Comparison of ENCODE assay signal across 8 mouse cellular contexts in the genomic region with DNA sequence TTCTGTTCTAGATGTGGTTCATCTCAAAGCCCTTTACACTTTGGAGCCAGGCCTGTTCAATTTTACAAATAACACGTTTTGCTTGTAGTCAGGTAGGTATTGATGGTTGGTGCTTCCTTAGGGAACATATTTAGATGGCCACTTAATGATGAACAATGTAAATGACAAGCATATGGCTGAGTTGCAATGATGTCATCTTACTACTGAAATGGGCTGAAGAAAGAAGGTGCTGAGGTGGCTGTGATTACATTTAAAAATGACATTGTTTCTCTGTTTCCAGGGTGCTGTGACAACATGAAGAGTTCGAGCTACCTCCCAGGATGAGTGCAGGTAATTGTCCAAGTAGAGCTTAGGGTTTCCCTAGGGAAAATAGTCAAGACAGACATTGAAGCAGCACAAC. TPM values are rescaled to one million over a fixed set of nuclear protein-coding genes. Genes with fewer than 3 reads are reported as not detected.
DNase-seq lines count a peak whose midpoint lies in the region; ATAC-seq and TF ChIP-seq lines count a peak whose summit lies in the region.

No protein-coding gene starts in this region.

- H3K4me2 ChIP-seq in heart, embryonic 12.5 days, result peak overlapping the region; percentile 83
- H3K4me2 ChIP-seq in forebrain, embryonic 16.5 days (ENCODE audit: low read length), result peak overlapping the region; percentile 94
- peak overlapping the region; percentile 75 for H3K4me2 ChIP-seq in liver, postnatal 0 days (ENCODE audit: low read depth, low read length)

- no peaks in the 10 kb centered on the region for H3K9me3 ChIP-seq in heart, embryonic 12.5 days (replicated peaks)
- H3K9me3 ChIP-seq in ES-Bruce4 (replicated peaks; ENCODE audit: control insufficient read depth, insufficient read depth, low read length, poor library complexity, severe bottlenecking), result no peaks in the 10 kb centered on the region
- no peaks in the 10 kb centered on the region for H3K9me3 ChIP-seq in forebrain, embryonic 16.5 days (ENCODE audit: control insufficient read depth, low read length)
- no peaks in the 10 kb centered on the region for H3K9me3 ChIP-seq in liver, postnatal 0 days (ENCODE audit: low read length)

- no peak for TF ChIP-seq EP300 in ES-Bruce4 (IDR thresholded peaks at IDR 0.05; ENCODE audit: insufficient read depth, low read depth, low read length)
- no peak for TF ChIP-seq EP300 in liver, postnatal 0 days (IDR thresholded peaks at IDR 0.05; ENCODE audit: low read depth)

- peaks cover 27% of the 10 kb centered on the region for H3K36me3 ChIP-seq in heart, embryonic 12.5 days
- H3K36me3 ChIP-seq in ES-Bruce4 (ENCODE audit: control insufficient read depth, insufficient read depth, low read length, poor library complexity, severe bottlenecking), result peaks cover 36% of the 10 kb centered on the region
- peaks cover 24% of the 10 kb centered on the region for H3K36me3 ChIP-seq in forebrain, embryonic 16.5 days (ENCODE audit: control insufficient read depth, insufficient read depth)
- H3K36me3 ChIP-seq in liver, postnatal 0 days (replicated peaks; ENCODE audit: insufficient read depth, low read length), result peaks cover 27% of the 10 kb centered on the region

- no peak for TF ChIP-seq CTCF in ES-Bruce4 (IDR thresholded peaks at IDR 0.05; ENCODE audit: low read depth, low read length)
- no peak for TF ChIP-seq CTCF in liver, postnatal 0 days (IDR thresholded peaks at IDR 0.05; ENCODE audit: low read depth)

- peaks cover 23% of the 10 kb centered on the region for H3K4me1 ChIP-seq in heart, embryonic 12.5 days (replicated peaks)
- no peaks in the 10 kb centered on the region for H3K4me1 ChIP-seq in ES-Bruce4 (ENCODE audit: control insufficient read depth, insufficient read depth, low read length)
- peaks cover 33% of the 10 kb centered on the region for H3K4me1 ChIP-seq in forebrain, embryonic 16.5 days (replicated peaks; ENCODE audit: control insufficient read depth, insufficient read depth, low read length)
- peaks cover 22% of the 10 kb centered on the region for H3K4me1 ChIP-seq in liver, postnatal 0 days (ENCODE audit: insufficient read depth)

- peak overlapping the region; percentile 89 for H3K4me3 ChIP-seq in heart, embryonic 12.5 days
- peak overlapping the region; percentile 96 for H3K4me3 ChIP-seq in ES-Bruce4 (ENCODE audit: low read depth, low read length)
- peak overlapping the region; percentile 60 for H3K4me3 ChIP-seq in forebrain, embryonic 16.5 days (replicated peaks; ENCODE audit: low read length)
- H3K4me3 ChIP-seq in liver, postnatal 0 days (ENCODE audit: low read depth, low read length), result peak overlapping the region; percentile 74

- intact Hi-C loops in heart, postnatal 36 days (cut with DNase I), result loop anchor here (5.0 kb wide), 1 partner anchor 98 kb away; a partner anchor contains a TSS

- TF ChIP-seq POLR2A in ES-Bruce4 (IDR thresholded peaks at IDR 0.05; ENCODE audit: insufficient read depth, low read length), result no peak

- 0 out of 2 replicates have a peak overlapping the region, but pooled peaks have one; percentile 6 for H3K27ac ChIP-seq in heart, embryonic 12.5 days (ENCODE audit: poor library complexity, severe bottlenecking)
- H3K27ac ChIP-seq in ES-Bruce4 (ENCODE audit: insufficient read depth, low read length), result peak overlapping the region; percentile 94
- no peak overlapping the region for H3K27ac ChIP-seq in forebrain, embryonic 16.5 days (ENCODE audit: low read length)
- peak overlapping the region; percentile 84 for H3K27ac ChIP-seq in liver, postnatal 0 days (ENCODE audit: low read depth)

- peak overlapping the region; percentile 99 for H3K9ac ChIP-seq in heart, embryonic 12.5 days
- peak overlapping the region; percentile 100 for H3K9ac ChIP-seq in ES-Bruce4 (ENCODE audit: low read depth, poor library complexity, severe bottlenecking)
- peak overlapping the region; percentile 77 for H3K9ac ChIP-seq in forebrain, embryonic 16.5 days (replicated peaks; ENCODE audit: low read depth, low read length)
- peak overlapping the region; percentile 72 for H3K9ac ChIP-seq in liver, postnatal 0 days (replicated peaks)

- H3K27me3 ChIP-seq in heart, embryonic 12.5 days (replicated peaks), result no peaks in the 10 kb centered on the region
- H3K27me3 ChIP-seq in ES-Bruce4 (ENCODE audit: control insufficient read depth, insufficient read depth, low read length, poor library complexity, severe bottlenecking), result no peaks in the 10 kb centered on the region
- no peaks in the 10 kb centered on the region for H3K27me3 ChIP-seq in forebrain, embryonic 16.5 days (replicated peaks; ENCODE audit: control insufficient read depth, insufficient read depth, low read length)
- no peaks in the 10 kb centered on the region for H3K27me3 ChIP-seq in liver, postnatal 0 days (ENCODE audit: insufficient read depth, low read length)

- no peak for DNase-seq in heart, postnatal 36 days
- no peak for DNase-seq in liver, postnatal 0 days
- DNase-seq in urinary bladder, postnatal 25 days (ENCODE audit: low spot score), result no peak
- no peak for DNase-seq in thymus, postnatal 14 days
- no peak for DNase-seq in kidney, postnatal 10 days

- 5% methylated on average over 2 of the region's 2 CpGs for WGBS in heart, embryonic 12.5 days
- 1% methylated on average over 2 of the region's 2 CpGs for WGBS in forebrain, embryonic 16.5 days
- WGBS in liver, postnatal 0 days (ENCODE audit: insufficient replicate concordance), result 3% methylated on average over 2 of the region's 2 CpGs

- no peak for ATAC-seq in heart, embryonic 12.5 days (ENCODE audit: insufficient number of reproducible peaks, low FRiP score)
- ATAC-seq in forebrain, embryonic 16.5 days, result no peak
- ATAC-seq in liver, postnatal 0 days, result no peak

RNA-seq across cellular contexts. Expression of a gene that starts 1.2 kb away (rescaled TPM):
- polyA plus RNA-seq in heart, embryonic 12.5 days (2016; fragmentation: Nextera tagmentation; extraction: Ambion mirVana), result 87.6 and 88.9 TPM in 2 replicates
- 10 to 100 TPM; 37.7 to 43.0 TPM for total RNA-seq in heart, postnatal 36 days (2021)
- polyA plus RNA-seq in ES-Bruce4 (2011; ENCODE audit: insufficient read depth, insufficient read length, low read depth, missing spikeins), result 170 TPM in 2 replicates
- polyA plus RNA-seq in forebrain, embryonic 16.5 days (2015; fragmentation: Nextera tagmentation; extraction: Ambion mirVana), result 186 TPM in 2 replicates
- 64.4 and 68.0 TPM in 2 replicates for polyA plus RNA-seq in liver, postnatal 0 days (2015; fragmentation: Nextera tagmentation; extraction: Ambion mirVana)

RNA-seq across cellular contexts. Expression of a gene that starts 11.2 kb away (rescaled TPM):
- polyA plus RNA-seq in heart, embryonic 12.5 days (2016; fragmentation: Nextera tagmentation; extraction: Ambion mirVana), result 48.9 and 52.9 TPM in 2 replicates
- 10 to 100 TPM; 22.0 to 22.4 TPM for total RNA-seq in heart, postnatal 36 days (2021)
- polyA plus RNA-seq in ES-Bruce4 (2011; ENCODE audit: insufficient read depth, insufficient read length, low read depth, missing spikeins), result 81.1 and 97.0 TPM in 2 replicates
- 90.6 and 109 TPM in 2 replicates for polyA plus RNA-seq in forebrain, embryonic 16.5 days (2015; fragmentation: Nextera tagmentation; extraction: Ambion mirVana)
- 36.0 and 36.8 TPM in 2 replicates for polyA plus RNA-seq in liver, postnatal 0 days (2015; fragmentation: Nextera tagmentation; extraction: Ambion mirVana)

RNA-seq across cellular contexts. Expression of a gene that starts 16.1 kb away (rescaled TPM):
- 1.8 and 2.8 TPM in 2 replicates for polyA plus RNA-seq in heart, embryonic 12.5 days (2016; fragmentation: Nextera tagmentation; extraction: Ambion mirVana)
- total RNA-seq in heart, postnatal 36 days (2021), result not detected
- 2.2 TPM in 1 of 2 replicates, not detected in the other for polyA plus RNA-seq in ES-Bruce4 (2011; ENCODE audit: insufficient read depth, insufficient read length, low read depth, missing spikeins)
- 2.5 and 2.8 TPM in 2 replicates for polyA plus RNA-seq in forebrain, embryonic 16.5 days (2015; fragmentation: Nextera tagmentation; extraction: Ambion mirVana)
- 0.31 and 0.43 TPM in 2 replicates for polyA plus RNA-seq in liver, postnatal 0 days (2015; fragmentation: Nextera tagmentation; extraction: Ambion mirVana)

RNA-seq across cellular contexts. Expression of a gene that starts 16.8 kb away (rescaled TPM):
- 86.1 and 88.1 TPM in 2 replicates for polyA plus RNA-seq in heart, embryonic 12.5 days (2016; fragmentation: Nextera tagmentation; extraction: Ambion mirVana)
- 10 to 100 TPM; 28.1 to 29.8 TPM for total RNA-seq in heart, postnatal 36 days (2021)
- polyA plus RNA-seq in ES-Bruce4 (2011; ENCODE audit: insufficient read depth, insufficient read length, low read depth, missing spikeins), result 45.6 and 47.1 TPM in 2 replicates
- polyA plus RNA-seq in forebrain, embryonic 16.5 days (2015; fragmentation: Nextera tagmentation; extraction: Ambion mirVana), result 129 and 136 TPM in 2 replicates
- 36.3 and 37.5 TPM in 2 replicates for polyA plus RNA-seq in liver, postnatal 0 days (2015; fragmentation: Nextera tagmentation; extraction: Ambion mirVana)

RNA-seq across cellular contexts. Expression of a gene that starts 32.5 kb away (rescaled TPM):
- polyA plus RNA-seq in heart, embryonic 12.5 days (2016; fragmentation: Nextera tagmentation; extraction: Ambion mirVana), result 135 and 149 TPM in 2 replicates
- total RNA-seq in heart, postnatal 36 days (2021), result 10 to 100 TPM; 36.7 to 37.6 TPM
- polyA plus RNA-seq in ES-Bruce4 (2011; ENCODE audit: insufficient read depth, insufficient read length, low read depth, missing spikeins), result 122 and 200 TPM in 2 replicates
- 200 and 218 TPM in 2 replicates for polyA plus RNA-seq in forebrain, embryonic 16.5 days (2015; fragmentation: Nextera tagmentation; extraction: Ambion mirVana)
- polyA plus RNA-seq in liver, postnatal 0 days (2015; fragmentation: Nextera tagmentation; extraction: Ambion mirVana), result 47.9 and 49.9 TPM in 2 replicates
